Mouse (Mus musculus): ENCODE results near the gene Csmd2.

DNA sequence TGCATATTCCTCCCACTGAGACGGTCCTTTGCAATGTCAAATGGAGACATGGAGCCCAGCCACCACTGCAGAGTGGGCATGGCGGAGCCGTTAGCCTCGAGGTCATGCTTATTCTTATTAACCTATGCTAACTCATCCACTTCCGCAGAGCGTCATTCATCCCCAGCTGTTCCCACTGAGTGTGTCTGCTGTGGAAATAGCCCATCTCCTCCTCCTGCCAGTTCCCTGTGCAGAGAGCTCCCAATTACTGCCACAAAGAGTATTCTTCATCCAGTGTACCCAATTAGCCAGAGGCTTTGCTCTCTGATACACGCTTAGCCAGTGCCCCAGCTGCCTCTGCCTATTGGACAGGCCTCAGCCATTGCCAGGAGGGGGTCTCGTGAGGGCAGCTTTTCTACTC, 504.4 kb downstream of the Csmd2 start:
- TF ChIP-seq CTCF (IDR thresholded peaks at IDR 0.05; ENCODE audit: low read depth): no peak
- no peak for TF ChIP-seq EP300 (IDR thresholded peaks at IDR 0.05; ENCODE audit: low read depth)

All from liver, postnatal 0 days (tissue).